Mouse (Mus musculus) 416B (cell line): ENCODE measurements around the gene B3glct.

ENCODE experiments used
- DNase-seq: peaks from one replicate; pipeline ENCODE4 v3.0.0; 2011; ENCODE audit warnings: low read depth

The B3glct gene

DNA sequence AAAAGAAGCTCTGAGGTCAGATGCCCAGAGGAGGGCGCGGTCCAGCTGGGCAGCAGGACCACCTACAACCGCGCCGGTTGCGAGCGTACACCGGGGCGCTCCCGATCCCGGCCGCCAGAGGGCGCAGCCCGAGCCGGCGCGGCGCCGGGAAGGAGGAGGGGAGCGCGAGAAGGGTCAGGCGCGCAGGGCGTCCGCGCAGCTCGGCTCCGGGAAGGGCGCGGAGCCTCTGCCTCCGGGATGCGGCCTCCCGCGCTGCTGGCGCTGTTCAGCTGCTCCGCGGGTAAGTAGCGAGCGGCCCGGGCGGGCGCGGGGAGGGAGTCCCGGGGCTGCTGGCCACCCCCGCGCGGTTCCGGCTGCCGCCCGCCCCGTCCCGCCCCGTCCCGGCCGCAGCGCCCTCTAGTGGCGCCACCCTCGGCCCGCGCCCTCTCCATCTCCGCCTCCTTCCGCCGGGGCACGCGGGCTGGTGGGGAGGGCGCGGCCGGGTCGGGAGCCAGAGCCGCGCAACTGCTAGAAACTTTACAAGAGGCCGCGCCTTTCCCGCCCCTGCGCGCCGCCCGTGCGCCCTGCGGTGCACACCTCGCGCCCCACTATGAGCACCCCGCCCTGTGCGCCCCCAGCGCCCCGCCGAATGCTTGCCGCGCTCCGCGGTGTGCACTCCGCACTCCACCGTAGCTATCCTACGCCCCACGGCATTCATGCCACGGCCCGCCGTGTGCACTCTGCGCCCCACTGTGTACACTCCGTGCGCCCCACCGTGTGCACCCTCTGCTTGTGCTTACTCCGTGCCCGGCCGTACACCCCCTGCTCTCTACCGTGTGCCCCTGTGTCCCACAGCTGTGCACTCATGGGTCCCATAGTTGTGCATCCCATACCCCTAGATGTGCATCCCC, at the start of gene B3glct:
Gene B3glct (plus strand): TSS at position 131 of the 890 bp plus-strand sequence.
- peak; percentile 73 for DNase-seq

- no peak for DNase-seq
Measured at GRCm38 (mm10) chr5:149634409-149635035, 43.5 kb upstream of the B3glct start.

GRCm38 (mm10) chr5:149635556-149635955, 42.5 kb upstream of the B3glct start:
- DNase-seq = peak; percentile 41

DNA sequence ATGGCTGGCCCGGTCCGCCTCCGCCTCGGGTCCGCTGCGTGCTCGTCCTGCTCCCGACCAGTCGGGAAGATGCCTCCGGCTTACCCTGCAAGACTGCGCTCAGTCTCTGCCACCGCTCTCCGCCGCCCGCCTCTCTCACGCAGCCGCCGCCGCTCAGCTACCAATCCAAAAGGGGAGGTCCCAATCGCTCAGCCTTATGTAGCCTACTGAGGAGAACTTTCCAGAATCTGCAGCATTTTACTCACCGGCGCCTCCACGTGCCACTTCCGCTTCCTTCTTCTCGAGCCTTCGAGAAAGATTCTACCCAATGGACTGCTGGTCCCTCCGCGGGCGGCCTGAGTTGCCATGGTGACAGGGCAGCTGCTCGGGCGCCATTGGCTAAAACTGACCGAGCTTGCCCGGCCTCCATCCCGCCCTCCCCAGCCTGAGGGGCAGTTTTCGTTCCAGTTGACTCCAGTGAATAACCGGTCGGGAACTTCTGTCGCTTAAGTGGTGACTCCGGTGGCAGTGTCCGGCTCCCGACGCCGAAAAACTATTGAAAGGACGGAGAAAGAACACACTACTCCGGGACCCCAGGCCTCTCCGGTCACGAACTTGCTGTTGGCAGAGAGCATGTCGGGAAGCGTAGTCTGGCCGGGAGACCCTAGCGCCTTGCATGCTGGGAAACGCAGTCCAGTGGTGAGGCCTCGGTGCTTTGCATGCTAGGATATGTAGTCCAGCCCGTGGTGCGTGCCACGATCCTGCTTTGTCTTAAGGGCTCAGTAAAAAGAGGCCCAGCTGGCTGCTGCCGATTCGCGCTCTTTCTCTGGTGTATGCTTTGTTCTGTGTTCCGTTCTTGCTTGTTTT, 41.7 kb upstream of the B3glct start, which contains the start of gene Hsph1:
Gene Hsph1 (minus strand): TSS at position 302 of the 846 bp plus-strand sequence.
- DNase-seq = peak; percentile 99

DNA sequence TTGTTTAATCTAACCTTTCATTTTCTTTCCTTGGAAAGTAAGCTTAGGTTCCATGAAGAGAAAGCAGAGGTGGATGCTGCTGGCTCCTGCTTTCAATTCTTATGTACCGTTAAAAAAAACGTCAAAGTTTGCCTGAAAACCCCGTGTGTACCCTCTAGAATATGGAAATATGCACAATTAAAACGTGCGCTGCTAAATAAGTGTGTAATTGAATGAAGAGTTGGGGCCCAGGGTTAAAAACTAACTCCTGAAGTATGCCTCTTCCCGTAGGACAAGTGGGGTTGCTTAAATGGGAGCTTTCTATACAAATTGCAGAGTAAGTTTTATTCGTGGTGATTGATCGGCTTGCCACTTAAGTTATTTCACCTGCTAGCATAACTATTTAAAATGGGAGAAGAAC, 40.7 kb upstream of the B3glct start:
- peak; percentile 15 for DNase-seq

DNA sequence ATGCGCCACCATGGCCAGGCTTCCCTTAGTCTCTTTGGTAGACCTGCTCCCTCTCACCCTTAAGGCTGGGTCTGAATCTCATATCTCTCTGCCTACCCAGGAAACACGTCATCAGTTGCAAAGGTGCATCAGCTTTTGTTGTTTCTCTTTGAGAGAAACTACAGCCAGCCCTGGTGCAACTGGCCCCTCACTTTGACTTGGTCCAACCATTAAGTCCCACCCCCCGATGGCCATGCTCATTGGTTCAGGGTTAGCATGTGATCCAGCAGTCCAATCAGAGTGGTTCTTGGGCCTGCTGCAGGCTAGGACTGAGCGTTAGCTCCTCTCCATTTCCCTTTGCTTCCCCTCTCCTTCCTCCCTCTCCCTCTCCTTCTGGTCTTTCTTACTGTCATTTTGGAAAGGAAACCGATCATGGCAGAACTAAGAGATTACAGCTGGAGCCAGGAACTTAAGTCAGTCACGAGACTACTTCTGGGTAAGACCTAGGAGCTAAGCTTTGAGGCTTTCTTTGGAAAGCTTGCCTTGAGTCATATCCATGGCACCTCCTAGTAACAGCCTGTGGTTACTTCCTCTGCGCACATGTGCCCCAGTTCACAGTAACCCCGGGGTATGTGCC, 36.6 kb upstream of the B3glct start:
- DNase-seq = peak; percentile 89

- peak; percentile 58 for DNase-seq
Measured at GRCm38 (mm10) chr5:149642366-149642765, 35.7 kb upstream of the B3glct start.

DNA sequence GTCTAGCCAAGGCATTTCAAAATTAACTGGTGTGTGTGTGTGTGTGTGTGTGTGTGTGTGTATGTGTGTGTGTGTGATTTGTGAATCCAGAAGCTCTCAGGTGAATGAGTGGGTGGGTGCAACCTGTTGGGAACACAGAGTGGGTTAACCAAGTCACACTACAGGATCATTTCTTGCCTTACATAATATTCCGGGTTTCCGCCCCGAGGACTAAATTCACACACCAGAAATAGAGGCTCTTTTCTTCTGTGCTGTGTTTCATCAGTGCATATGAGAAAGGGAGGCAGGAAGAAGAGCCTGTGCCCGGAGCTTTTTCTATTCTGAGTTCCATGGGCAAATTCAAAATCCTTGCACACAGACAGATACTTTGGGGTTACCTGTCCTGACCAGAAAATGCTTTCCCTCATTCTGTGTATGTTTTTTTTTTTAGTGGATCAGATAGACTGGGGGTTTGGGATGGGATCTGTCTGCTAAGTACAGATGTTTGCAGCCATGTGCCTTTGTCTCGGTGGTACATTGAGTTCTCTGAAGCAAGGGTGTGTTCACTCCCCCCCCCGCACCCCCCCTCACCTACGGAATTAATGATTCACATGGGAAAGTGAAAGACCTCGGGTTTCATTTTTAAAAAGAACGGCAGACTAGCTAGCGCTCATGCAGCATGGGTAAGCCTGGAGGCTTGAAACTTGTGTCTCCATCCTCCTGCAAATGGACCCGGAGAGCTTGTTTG, 35.1 kb upstream of the B3glct start:
- no peak for DNase-seq

DNA sequence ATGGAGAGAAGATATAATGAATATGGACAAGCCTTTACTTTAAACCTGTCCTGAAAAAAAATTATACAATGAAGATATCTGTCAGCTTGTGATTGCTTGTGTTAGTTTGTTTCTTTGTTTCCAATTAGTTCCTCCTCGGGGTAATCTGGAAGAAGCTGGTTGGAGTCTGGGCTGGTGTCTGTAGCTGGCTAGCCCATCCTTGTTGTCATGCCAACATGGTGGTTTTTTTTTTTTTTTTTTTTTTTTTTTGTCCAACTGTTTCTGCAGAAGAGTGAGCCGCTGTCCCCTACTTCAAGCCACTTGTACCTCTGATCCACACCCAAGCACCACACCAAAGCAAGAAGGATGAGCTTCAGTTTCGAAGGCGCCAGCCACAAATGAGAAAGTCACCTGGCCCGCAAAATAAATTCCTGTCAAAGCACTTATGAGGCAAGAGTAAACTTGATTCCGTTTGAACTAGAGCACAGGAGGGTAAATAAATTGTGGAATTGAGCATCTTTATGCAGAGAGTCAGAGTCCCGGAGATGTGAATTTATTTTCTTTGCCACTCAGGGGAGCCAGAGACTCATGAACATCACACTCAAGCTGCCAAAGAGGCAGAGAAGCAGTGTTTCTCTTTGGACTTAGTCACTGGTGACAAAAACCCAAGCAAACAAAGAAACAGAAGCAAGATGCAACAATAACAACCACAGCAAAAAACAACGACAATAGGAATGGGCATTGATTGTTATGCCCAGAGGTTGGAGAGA, 30.5 kb upstream of the B3glct start:
- no peak for DNase-seq

GRCm38 (mm10) chr5:149648196-149648595, 29.8 kb upstream of the B3glct start:
- no peak for DNase-seq

DNA sequence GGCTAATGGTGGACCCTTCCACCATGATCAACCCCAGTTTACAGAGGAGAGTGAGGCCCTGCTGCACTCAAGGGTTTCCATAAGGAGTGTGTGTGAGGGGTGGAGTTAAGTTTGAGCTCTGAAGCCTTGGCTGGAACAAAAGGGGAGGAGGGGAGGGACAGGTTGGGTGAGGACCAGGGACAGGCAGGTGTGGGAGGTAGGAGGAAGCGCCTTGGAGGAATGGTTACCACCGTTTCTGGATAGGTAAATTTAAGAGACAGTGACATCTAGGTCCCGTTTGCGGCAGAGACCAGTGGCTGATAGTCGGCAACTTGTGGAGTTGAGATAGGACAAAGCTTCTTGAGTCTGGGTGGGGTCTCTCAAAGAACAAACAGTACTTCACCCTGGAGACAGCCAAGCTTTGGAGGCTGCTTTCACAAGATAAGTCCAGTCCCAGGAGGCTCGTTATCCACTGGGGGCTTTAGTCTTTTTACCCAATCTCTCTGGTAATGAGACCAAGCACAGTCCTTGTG, 29.1 kb upstream of the B3glct start:
- no peak for DNase-seq

GRCm38 (mm10) chr5:149649499-149650178, 28.4 kb upstream of the B3glct start:
- DNase-seq = no peak

- no peak for DNase-seq
Measured at GRCm38 (mm10) chr5:149650179-149650553, 27.9 kb upstream of the B3glct start.

- DNase-seq = no peak
Measured at GRCm38 (mm10) chr5:149655636-149656035, 22.4 kb upstream of the B3glct start.

DNA sequence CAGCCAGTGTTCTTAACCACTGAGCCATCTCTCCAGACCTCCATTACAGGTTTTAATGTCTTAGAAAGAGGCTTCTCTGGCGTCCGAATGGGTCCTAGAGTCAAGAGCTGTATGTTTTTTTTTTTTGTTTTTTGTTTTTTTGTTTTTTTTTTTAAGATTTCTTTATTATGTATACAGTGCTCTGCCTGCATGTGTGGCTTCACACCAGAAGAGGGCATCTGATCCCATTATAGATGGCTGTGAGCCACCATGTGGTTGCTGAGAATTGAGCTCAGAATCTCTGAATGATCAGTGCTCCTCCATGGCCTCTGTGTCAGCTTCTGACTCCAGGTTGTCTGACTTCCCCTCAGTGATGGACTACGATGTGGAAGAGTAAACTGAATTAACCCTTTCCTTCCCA, 20.0 kb upstream of the B3glct start:
- DNase-seq = no peak

DNA sequence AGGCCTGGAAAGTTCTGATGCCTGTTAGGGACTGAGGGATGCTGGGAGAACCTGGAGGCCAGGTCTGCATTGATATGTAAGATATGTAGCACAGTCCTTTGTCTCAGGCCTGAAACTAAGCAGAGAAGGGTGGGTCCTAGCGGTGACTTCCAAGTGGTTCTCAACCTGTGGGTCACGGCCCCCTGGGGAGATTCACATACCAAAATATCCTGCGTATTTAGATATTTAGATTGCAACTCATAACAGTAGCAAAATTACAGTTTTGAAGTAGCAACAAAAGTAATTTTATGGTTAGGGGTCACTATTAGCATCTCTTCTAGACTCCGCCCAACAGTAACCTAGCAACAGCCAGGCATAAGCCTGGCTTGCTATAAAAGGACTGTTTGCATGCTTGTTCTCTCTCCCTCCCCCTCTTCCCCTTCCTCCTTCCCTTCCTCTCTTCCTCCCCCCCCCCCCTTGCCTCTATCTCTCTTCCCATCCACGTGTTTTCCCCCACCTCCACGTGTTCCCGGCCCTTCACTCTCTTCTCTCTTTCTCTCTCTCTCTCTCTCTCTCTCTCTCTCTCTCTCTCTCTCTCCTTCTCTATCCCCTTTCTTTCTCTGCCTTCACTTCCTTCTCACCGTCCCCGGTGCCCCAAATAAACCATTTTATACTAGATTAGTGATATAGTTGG, 19.2 kb upstream of the B3glct start:
- DNase-seq = no peak

- no peak for DNase-seq
Measured at GRCm38 (mm10) chr5:149659414-149659780, 18.6 kb upstream of the B3glct start.

DNA sequence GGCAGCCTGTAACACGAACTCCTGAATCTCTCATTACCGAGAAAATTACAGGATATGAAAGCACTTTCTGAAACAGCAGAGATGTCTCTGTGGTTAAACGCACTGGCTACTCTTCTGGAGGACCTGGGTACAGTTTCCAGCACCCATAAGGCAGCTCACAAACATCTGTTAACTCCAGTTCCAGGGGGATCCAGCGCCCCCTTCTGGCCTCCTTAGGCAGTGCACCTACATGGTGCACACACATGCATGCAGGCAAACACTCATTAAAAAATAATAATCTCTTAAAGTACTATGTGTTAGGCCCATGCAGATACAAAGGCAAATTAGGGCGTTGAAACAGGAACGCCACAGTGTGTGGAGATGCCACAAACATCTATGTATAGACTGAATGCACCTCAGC, 16.6 kb upstream of the B3glct start:
- DNase-seq = no peak

DNA sequence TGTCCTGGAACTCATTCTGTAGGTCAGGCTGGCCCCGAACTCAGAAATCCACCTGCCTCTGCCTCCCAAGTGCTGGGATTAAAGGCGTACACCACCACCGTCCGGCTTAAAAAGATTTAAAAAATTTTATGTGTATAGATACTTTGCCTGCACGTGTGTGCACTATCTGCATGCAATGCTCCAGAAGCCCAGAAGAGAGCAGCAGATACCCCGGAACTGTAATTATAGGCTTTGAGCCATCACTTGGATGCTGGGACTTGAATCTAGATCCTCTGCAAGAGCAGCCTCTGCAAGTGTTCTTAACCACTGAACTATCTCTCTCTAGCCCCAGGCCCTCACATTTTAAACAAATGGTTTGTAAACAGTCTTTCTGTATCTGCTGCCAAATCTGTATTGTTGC, 15.1 kb upstream of the B3glct start:
- DNase-seq = peak; percentile 16
